Mouse (Mus musculus): ENCODE measurements around the gene Cacnb1.

Cacnb1 gene

DNA sequence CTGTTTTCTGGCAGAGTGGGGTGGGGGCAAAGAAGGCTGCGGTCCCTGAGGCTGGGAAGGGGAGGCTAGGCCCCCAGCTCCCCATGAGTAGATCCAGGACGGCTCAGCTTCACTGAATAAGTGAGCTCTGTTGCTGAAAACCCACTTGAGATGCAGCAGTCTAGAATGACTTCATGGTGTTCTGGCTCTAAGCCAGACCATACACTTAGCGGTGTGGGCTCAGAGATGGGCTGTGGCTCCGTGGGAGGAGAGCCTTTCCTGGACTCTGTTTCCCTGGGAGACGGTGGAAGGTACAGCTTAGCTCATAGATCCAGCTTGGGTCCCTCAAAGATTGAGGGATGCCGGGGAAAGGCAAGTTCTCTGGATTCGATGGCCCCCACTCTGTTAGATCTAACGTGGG, 18.7 kb downstream of the Cacnb1 start:
- TF ChIP-seq GATA4 (IDR thresholded peaks at IDR 0.05; ENCODE audit: insufficient replicate concordance, low read length) = no peak

DNA sequence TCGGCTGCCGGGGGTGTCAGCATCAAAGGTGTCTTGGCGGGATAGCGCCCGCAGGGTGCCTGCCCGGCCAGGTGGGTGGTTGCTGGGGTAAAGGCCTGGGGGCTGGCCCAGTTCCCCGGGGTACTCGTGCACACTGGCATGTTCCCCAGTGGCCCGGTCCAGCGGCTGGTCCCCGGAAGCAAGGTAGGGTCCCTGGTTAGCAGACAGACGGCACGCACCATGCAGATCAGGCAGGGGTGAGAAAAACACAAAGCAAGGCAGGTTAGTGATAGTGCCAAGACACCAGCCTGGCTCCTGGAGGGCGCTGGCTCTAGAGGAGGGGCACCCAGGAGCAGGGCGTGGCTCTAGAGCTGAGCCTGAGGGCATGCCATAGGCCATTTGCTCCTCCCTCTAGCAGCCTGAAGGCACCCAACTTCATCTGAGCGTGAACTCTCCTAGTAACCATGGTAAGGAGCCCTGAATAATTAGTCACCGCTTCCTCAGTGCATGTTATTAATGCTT, 19.6 kb downstream of the Cacnb1 start:
- TF ChIP-seq GATA4 (IDR thresholded peaks at IDR 0.05; ENCODE audit: insufficient replicate concordance, low read length) = no peak

GRCm38 (mm10) chr11:98002627-98003026, 20.2 kb downstream of the Cacnb1 start:
- no peak for TF ChIP-seq GATA4 (IDR thresholded peaks at IDR 0.05; ENCODE audit: insufficient replicate concordance, low read length)

DNA sequence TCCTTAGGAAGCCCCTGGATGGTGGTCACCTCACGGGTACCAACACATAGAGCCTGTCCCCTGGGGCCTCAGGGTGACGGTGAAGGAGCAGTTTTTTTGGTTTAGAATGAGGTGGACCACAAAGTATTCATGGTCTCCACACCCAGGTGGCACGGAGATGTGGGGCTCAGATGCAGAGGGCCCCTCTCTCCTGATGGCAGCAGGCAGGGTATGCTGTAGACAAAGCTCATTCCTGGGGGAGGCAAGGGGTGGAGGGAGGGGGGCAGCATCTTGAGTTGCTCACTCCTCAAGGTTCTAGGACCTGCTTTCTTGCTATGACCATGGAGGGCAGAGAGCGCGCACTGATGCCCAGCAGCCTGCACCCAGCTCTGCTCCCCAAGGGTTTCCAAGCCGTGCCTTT, 20.8 kb downstream of the Cacnb1 start:
- TF ChIP-seq GATA4 (IDR thresholded peaks at IDR 0.05; ENCODE audit: insufficient replicate concordance, low read length) = no peak

- no peak for TF ChIP-seq GATA4 (IDR thresholded peaks at IDR 0.05; ENCODE audit: insufficient replicate concordance, low read length)
Observed at GRCm38 (mm10) chr11:98001351-98001824, 21.4 kb downstream of the Cacnb1 start.

DNA sequence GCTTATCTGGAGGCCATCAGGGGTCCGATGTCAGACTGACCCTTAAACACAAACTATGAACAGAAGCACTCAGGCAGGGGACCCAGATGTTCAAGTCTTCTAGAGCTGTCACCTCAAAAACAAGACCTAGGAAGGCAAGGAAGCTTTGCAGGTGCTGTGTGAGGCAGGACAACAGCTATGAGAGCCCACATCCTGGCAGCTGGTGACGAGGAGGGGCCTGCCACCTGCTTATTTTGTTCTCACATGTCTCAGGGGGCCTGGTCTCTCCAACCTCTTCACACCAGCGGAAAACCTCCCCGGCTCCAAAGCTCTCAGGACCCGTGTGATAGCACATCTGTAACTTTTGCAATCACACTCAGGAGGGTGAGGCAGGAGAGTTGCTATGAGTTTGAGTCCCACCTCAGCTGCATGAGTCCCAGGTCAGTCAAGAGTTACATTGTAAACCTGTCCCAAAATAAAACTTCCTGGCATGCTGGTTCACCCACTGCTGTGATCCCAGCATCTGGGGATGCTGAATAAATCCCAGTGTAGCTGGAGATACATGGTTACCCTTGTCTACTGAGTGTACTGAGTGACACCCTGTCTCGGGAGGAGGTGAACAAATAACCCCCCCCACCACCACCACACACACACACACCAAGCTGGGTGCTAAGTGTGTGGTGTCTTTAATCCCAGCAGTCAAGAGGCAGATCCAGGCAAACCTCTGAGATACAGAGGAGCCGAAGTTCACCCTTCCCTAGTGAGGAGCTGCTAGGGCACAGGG, 22.3 kb downstream of the Cacnb1 start:
- no peak for TF ChIP-seq GATA4 (IDR thresholded peaks at IDR 0.05; ENCODE audit: insufficient replicate concordance, low read length)

DNA sequence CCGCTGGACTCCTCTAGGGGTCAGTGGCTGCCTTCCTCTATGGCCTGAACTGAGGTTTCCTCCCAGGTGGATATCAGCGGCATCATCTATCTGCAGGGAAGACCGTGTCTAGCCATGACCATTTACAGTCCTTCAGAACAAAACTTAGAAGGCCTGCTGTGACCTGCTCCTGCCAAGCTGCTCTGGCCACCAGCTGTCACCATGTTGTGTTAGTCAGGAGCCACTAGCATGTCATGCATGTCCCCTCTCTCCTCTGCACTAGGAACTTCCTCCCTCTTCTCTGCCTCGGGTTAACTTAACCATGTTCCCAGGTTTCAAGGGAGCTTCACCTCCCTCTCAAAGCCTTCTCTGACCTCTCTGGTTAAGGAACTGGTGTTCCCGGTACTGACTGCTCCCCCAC, 23.1 kb downstream of the Cacnb1 start:
- TF ChIP-seq GATA4 (IDR thresholded peaks at IDR 0.05; ENCODE audit: insufficient replicate concordance, low read length) = no peak

GRCm38 (mm10) chr11:97998898-97999608, 23.8 kb downstream of the Cacnb1 start:
- TF ChIP-seq GATA4 (IDR thresholded peaks at IDR 0.05; ENCODE audit: insufficient replicate concordance, low read length) = no peak

DNA sequence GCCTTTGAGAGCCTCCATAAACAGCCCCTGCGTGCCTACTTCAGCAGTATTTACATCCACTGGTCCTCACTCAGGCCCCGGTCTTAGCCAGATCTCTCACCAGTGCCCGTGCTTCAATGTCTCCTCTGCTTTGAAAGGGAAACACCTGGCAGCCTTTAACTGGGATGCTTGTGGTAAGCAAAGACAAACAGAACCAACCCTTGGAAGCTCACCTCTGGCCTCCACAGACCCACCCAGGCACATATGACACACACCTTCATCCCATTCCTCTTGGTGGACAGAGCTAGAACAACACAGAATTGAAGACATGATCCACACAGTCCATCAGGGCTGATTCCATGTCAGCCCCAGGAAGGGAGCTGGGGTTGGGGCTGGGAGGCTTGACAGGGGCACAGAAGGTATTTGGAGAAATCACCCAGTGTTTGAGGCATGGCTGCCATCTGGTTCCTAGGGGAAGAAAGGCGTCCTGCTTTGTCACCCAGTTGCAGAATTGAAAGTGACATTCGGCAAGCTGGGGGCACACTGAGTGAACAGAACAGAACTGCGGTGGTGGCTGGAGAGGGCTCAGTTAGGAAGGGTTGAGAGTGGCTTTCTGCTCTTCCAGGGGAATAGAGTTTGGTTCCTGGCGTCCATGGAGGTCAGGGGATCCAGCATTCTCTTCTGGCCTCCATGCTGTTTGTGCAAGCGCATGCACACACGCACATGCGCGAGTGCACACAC, 24.6 kb downstream of the Cacnb1 start:
- TF ChIP-seq GATA4 (IDR thresholded peaks at IDR 0.05; ENCODE audit: insufficient replicate concordance, low read length) = no peak

DNA sequence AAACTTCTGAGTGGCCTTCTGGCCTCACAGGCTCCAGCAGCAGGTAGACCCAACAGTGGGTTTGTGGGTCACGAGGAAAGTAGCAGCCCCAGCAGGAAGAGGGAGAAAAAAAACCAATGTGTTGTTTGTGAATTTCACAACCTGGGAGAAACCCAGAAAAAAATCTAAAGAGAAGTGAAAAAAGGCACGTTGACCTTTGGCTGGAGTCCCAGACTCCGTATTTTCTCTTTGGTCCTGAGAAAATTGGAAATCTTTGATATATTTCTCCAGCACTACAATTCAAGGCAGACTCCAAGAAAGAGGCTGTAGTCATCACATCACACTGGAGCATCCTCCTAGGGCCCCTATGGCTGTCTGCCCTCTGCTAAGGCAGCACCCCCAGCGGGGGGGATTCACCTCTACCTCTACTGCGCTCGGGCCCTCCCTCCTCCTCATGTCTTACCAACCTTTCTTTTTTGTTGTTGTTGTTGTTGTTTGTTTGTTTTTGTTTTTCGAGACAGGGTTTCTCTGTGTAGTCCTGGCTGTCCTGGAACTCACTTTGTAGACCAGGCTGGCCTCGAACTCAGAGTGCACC, 25.4 kb downstream of the Cacnb1 start:
- TF ChIP-seq GATA4 (IDR thresholded peaks at IDR 0.05; ENCODE audit: insufficient replicate concordance, low read length) = no peak

- TF ChIP-seq GATA4 (IDR thresholded peaks at IDR 0.05; ENCODE audit: insufficient replicate concordance, low read length) = no peak
Observed at GRCm38 (mm10) chr11:97996691-97997090, 26.1 kb downstream of the Cacnb1 start.

DNA sequence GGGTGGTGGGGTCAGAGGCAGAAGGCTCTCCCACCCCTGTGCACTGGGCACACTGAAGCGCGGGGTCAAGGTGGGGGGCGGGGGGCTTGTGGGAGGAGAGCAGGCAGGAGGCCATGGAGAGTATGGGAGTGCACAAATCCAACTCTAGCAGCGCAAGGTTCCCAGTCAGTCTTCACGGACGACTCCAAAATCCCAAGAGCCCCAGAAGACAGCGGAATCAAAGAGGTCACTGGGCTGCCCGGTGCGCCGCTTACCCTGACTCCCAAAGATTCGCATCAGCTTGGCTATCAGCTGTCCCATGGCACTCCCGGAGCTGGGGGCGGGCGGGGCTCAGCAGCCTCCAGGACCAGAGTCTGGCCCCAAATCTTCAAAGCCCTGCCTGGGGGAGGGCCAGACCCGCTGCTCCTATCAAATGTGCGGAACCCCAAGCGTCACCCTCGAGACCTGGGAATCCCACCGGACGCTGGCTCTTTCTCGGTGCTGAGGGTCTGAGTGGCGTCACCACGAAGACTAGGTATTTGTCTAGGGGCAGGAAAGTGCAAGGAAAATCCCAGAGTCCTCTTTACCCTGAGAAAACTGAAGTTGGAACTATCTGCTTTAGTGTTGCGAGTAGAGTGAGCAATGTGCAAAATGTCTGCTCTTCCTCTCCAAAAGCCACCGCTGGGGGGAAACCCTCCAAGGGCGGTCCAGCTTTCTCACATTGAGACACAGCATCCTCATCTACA, 27.1 kb downstream of the Cacnb1 start, which contains the start of gene Arl5c:
Arl5c (minus strand) TSS at position 618 of the 725 bp plus-strand sequence.
- no peak for TF ChIP-seq GATA4 (IDR thresholded peaks at IDR 0.05; ENCODE audit: insufficient replicate concordance, low read length)

DNA sequence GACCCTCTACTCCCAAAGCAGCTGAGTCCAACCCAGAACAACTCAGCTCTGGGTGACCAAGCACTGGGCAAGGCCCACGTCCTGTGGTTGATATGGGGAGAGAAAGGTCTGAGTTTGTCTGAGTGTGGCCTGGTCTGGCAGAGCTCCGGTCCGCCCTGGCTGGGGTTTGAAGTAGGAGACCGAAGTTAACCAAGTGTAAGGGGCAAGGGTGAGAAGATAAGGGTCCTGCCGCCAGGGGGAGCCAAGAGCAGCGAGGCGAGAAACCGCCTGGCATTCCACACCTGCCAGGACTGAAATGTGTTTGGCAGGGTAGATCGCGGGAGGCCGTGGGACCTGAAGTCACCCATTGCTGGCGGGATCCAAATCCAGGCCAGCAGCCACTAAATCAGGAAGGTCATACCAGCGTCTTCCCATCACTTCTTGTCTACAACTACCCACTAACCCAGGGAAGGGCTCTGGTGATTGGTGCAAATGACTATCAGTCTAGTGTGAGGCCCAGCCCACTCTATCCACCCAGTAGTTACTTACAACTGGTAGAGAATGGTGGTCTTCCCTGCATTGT, 28.2 kb downstream of the Cacnb1 start:
- TF ChIP-seq GATA4 (IDR thresholded peaks at IDR 0.05; ENCODE audit: insufficient replicate concordance, low read length) = peak; percentile 94; the same call in 1 of the 2 replicates

DNA sequence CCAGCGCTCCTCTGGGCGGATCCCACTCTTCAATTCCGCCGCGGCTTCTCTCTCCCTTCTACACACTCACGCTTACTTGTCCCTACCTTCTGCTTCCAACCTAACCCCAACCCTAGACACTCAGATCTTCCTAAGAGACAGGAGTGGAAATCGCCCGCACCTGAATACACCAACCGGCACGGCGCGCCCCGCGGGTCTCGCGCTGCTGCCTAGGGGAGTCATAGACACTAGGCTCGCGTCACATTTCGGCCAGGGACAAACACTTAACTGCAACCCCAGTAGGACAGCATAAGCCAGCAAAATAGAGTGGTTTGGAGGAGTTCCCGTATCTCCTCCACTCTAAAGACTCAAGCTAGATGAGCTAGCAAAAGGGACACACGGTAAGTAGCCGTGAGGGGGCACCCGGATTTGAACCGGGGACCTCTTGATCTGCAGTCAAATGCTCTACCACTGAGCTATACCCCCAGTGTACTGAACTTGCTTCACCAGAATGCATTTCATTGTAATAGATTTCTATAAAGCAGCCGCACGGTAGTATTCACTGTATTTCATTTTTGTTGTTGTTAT, 34.2 kb downstream of the Cacnb1 start:
- no peak for TF ChIP-seq GATA4 (IDR thresholded peaks at IDR 0.05; ENCODE audit: insufficient replicate concordance, low read length)
